Mouse (Mus musculus): Measurements from ENCODE around the gene Muc4. TPM values are rescaled to one million over a fixed set of nuclear protein-coding genes. Genes with fewer than 3 reads are reported as not detected.

Muc4 gene
- polyA plus RNA-seq, 1 experiment from 2014 or later = not detected

- no peaks in the 10 kb centered on the region for H3K36me3 ChIP-seq (ENCODE audit: control insufficient read depth, insufficient read depth, low read length)
- WGBS = 98% methylated on average over 3 of the region's 3 CpGs
- H3K4me2 ChIP-seq (ENCODE audit: low read length) = no peak overlapping the region
- ATAC-seq = no peak
- H3K9ac ChIP-seq (ENCODE audit: low read depth, low read length) = no peak overlapping the region
- no peaks in the 10 kb centered on the region for H3K4me1 ChIP-seq (ENCODE audit: control insufficient read depth, insufficient read depth, low read depth, low read length)
- no peak overlapping the region for H3K27ac ChIP-seq (ENCODE audit: low read depth, low read length)
- no peaks in the 10 kb centered on the region for H3K9me3 ChIP-seq (ENCODE audit: control insufficient read depth, low read length)
- H3K27me3 ChIP-seq (replicated peaks; ENCODE audit: control insufficient read depth, insufficient read depth, low read length) = no peaks in the 10 kb centered on the region
- no peak overlapping the region for H3K4me3 ChIP-seq (ENCODE audit: low read length)
Measured at GRCm38 (mm10) chr16:32705606-32706005, 30.1 kb upstream of the Muc4 start.

- no peaks in the 10 kb centered on the region for H3K27me3 ChIP-seq (replicated peaks; ENCODE audit: control insufficient read depth, insufficient read depth, low read length)
- no peak overlapping the region for H3K4me3 ChIP-seq (ENCODE audit: low read length)
- H3K9ac ChIP-seq (ENCODE audit: low read depth, low read length) = no peak overlapping the region
- H3K9me3 ChIP-seq (ENCODE audit: control insufficient read depth, low read length) = no peaks in the 10 kb centered on the region
- no peak overlapping the region for H3K4me2 ChIP-seq (ENCODE audit: low read length)
- no peaks in the 10 kb centered on the region for H3K4me1 ChIP-seq (ENCODE audit: control insufficient read depth, insufficient read depth, low read depth, low read length)
- ATAC-seq = no peak
- 69% methylated on average over 17 of the region's 17 CpGs for WGBS
- no peak overlapping the region for H3K27ac ChIP-seq (ENCODE audit: low read depth, low read length)
- no peaks in the 10 kb centered on the region for H3K36me3 ChIP-seq (ENCODE audit: control insufficient read depth, insufficient read depth, low read length)
Measured at GRCm38 (mm10) chr16:32707111-32707823, 28.4 kb upstream of the Muc4 start.

GRCm38 (mm10) chr16:32707824-32708456 lies 27.7 kb upstream of the Muc4 start:
- 75% methylated on average over 9 of the region's 9 CpGs for WGBS
- no peaks in the 10 kb centered on the region for H3K4me1 ChIP-seq (ENCODE audit: control insufficient read depth, insufficient read depth, low read depth, low read length)
- ATAC-seq = no peak
- no peak overlapping the region for H3K27ac ChIP-seq (ENCODE audit: low read depth, low read length)
- no peaks in the 10 kb centered on the region for H3K36me3 ChIP-seq (ENCODE audit: control insufficient read depth, insufficient read depth, low read length)
- no peaks in the 10 kb centered on the region for H3K9me3 ChIP-seq (ENCODE audit: control insufficient read depth, low read length)
- no peaks in the 10 kb centered on the region for H3K27me3 ChIP-seq (replicated peaks; ENCODE audit: control insufficient read depth, insufficient read depth, low read length)
- H3K9ac ChIP-seq (ENCODE audit: low read depth, low read length) = no peak overlapping the region
- H3K4me2 ChIP-seq (ENCODE audit: low read length) = no peak overlapping the region
- H3K4me3 ChIP-seq (ENCODE audit: low read length) = no peak overlapping the region

GRCm38 (mm10) chr16:32708457-32709033 lies 27.1 kb upstream of the Muc4 start:
- no peak overlapping the region for H3K4me2 ChIP-seq (ENCODE audit: low read length)
- WGBS = 83% methylated on average over 10 of the region's 10 CpGs
- no peaks in the 10 kb centered on the region for H3K4me1 ChIP-seq (ENCODE audit: control insufficient read depth, insufficient read depth, low read depth, low read length)
- H3K9ac ChIP-seq (ENCODE audit: low read depth, low read length) = no peak overlapping the region
- no peak for ATAC-seq
- no peak overlapping the region for H3K4me3 ChIP-seq (ENCODE audit: low read length)
- H3K27ac ChIP-seq (ENCODE audit: low read depth, low read length) = no peak overlapping the region
- no peaks in the 10 kb centered on the region for H3K27me3 ChIP-seq (replicated peaks; ENCODE audit: control insufficient read depth, insufficient read depth, low read length)
- no peaks in the 10 kb centered on the region for H3K36me3 ChIP-seq (ENCODE audit: control insufficient read depth, insufficient read depth, low read length)
- H3K9me3 ChIP-seq (ENCODE audit: control insufficient read depth, low read length) = no peaks in the 10 kb centered on the region

GRCm38 (mm10) chr16:32709116-32709515 lies 26.6 kb upstream of the Muc4 start:
- H3K9ac ChIP-seq (ENCODE audit: low read depth, low read length) = no peak overlapping the region
- ATAC-seq = no peak
- WGBS = 86% methylated on average over 8 of the region's 8 CpGs
- no peak overlapping the region for H3K4me3 ChIP-seq (ENCODE audit: low read length)
- H3K27ac ChIP-seq (ENCODE audit: low read depth, low read length) = no peak overlapping the region
- no peaks in the 10 kb centered on the region for H3K9me3 ChIP-seq (ENCODE audit: control insufficient read depth, low read length)
- H3K4me1 ChIP-seq (ENCODE audit: control insufficient read depth, insufficient read depth, low read depth, low read length) = no peaks in the 10 kb centered on the region
- no peaks in the 10 kb centered on the region for H3K36me3 ChIP-seq (ENCODE audit: control insufficient read depth, insufficient read depth, low read length)
- H3K27me3 ChIP-seq (replicated peaks; ENCODE audit: control insufficient read depth, insufficient read depth, low read length) = no peaks in the 10 kb centered on the region
- H3K4me2 ChIP-seq (ENCODE audit: low read length) = no peak overlapping the region

- Histone ChIP-seq H3K9me3 (ENCODE audit: control insufficient read depth, low read length) (no peaks in the 10 kb centered on the region), H3K4me1 (ENCODE audit: control insufficient read depth, insufficient read depth, low read depth, low read length) (no peaks in the 10 kb centered on the region), H3K9ac (ENCODE audit: low read depth, low read length) (no peak overlapping the region), H3K27me3 (replicated peaks; ENCODE audit: control insufficient read depth, insufficient read depth, low read length) (no peaks in the 10 kb centered on the region), H3K4me2 (ENCODE audit: low read length) (no peak overlapping the region), H3K27ac (ENCODE audit: low read depth, low read length) (no peak overlapping the region), H3K36me3 (ENCODE audit: control insufficient read depth, insufficient read depth, low read length) (no peaks in the 10 kb centered on the region), H3K4me3 (ENCODE audit: low read length) (no peak overlapping the region)
- ATAC-seq = no peak
- 83% methylated on average over 14 of the region's 14 CpGs for WGBS
Measured at GRCm38 (mm10) chr16:32710426-32711070, 25.1 kb upstream of the Muc4 start.

GRCm38 (mm10) chr16:32712202-32712601 lies 23.5 kb upstream of the Muc4 start:
- 84% methylated on average over 11 of the region's 11 CpGs for WGBS
- Histone ChIP-seq H3K27ac (ENCODE audit: low read depth, low read length) (no peak overlapping the region), H3K9ac (ENCODE audit: low read depth, low read length) (no peak overlapping the region), H3K4me1 (ENCODE audit: control insufficient read depth, insufficient read depth, low read depth, low read length) (no peaks in the 10 kb centered on the region), H3K4me2 (ENCODE audit: low read length) (no peak overlapping the region), H3K9me3 (ENCODE audit: control insufficient read depth, low read length) (no peaks in the 10 kb centered on the region), H3K27me3 (replicated peaks; ENCODE audit: control insufficient read depth, insufficient read depth, low read length) (no peaks in the 10 kb centered on the region), H3K36me3 (ENCODE audit: control insufficient read depth, insufficient read depth, low read length) (no peaks in the 10 kb centered on the region), H3K4me3 (ENCODE audit: low read length) (no peak overlapping the region)
- ATAC-seq = no peak

GRCm38 (mm10) chr16:32713556-32713955 lies 22.1 kb upstream of the Muc4 start:
- Histone ChIP-seq H3K4me1 (ENCODE audit: control insufficient read depth, insufficient read depth, low read depth, low read length) (no peaks in the 10 kb centered on the region), H3K27ac (ENCODE audit: low read depth, low read length) (no peak overlapping the region), H3K27me3 (replicated peaks; ENCODE audit: control insufficient read depth, insufficient read depth, low read length) (no peaks in the 10 kb centered on the region), H3K4me3 (ENCODE audit: low read length) (no peak overlapping the region), H3K36me3 (ENCODE audit: control insufficient read depth, insufficient read depth, low read length) (no peaks in the 10 kb centered on the region), H3K9me3 (ENCODE audit: control insufficient read depth, low read length) (no peaks in the 10 kb centered on the region), H3K4me2 (ENCODE audit: low read length) (no peak overlapping the region), H3K9ac (ENCODE audit: low read depth, low read length) (no peak overlapping the region)
- WGBS = 66% methylated on average over 6 of the region's 6 CpGs
- ATAC-seq = no peak

- 37% methylated on average over 13 of the region's 13 CpGs for WGBS
- Histone ChIP-seq H3K4me1 (ENCODE audit: control insufficient read depth, insufficient read depth, low read depth, low read length) (no peaks in the 10 kb centered on the region), H3K9me3 (ENCODE audit: control insufficient read depth, low read length) (no peaks in the 10 kb centered on the region), H3K27ac (ENCODE audit: low read depth, low read length) (no peak overlapping the region), H3K36me3 (ENCODE audit: control insufficient read depth, insufficient read depth, low read length) (no peaks in the 10 kb centered on the region), H3K9ac (ENCODE audit: low read depth, low read length) (no peak overlapping the region), H3K4me3 (ENCODE audit: low read length) (no peak overlapping the region), H3K4me2 (ENCODE audit: low read length) (no peak overlapping the region), H3K27me3 (replicated peaks; ENCODE audit: control insufficient read depth, insufficient read depth, low read length) (no peaks in the 10 kb centered on the region)
- ATAC-seq = no peak
Measured at GRCm38 (mm10) chr16:32715364-32715763, 20.3 kb upstream of the Muc4 start.

All from hindbrain, embryonic 16.5 days (tissue).